Mouse (Mus musculus) heart, adult 2 months (tissue): Measurements from ENCODE around the gene Fcgrt. TPM values are rescaled to one million over a fixed set of nuclear protein-coding genes. Genes with fewer than 3 reads are reported as not detected.

Experiments used
- DNase-seq, 2 experiments: peaks; one replicate each; pipeline ENCODE4 v3.0.0; 2021
- H3K27ac ChIP-seq: fragments of 200-600 bp; 2 replicates; pipeline ENCODE4 v1.8.1; 2022
- H3K27me3 ChIP-seq: fragments of 200-500 bp; 2 replicates; pipeline ENCODE4 v1.6.1; 2012; ENCODE audit warnings: mild to moderate bottlenecking, low read length, inconsistent platforms, mixed read lengths; ENCODE audit not compliant: control insufficient read depth, insufficient read depth
- H3K36me3 ChIP-seq: fragments of 200-500 bp; 2 replicates; pipeline ENCODE4 v1.6.1; 2012; ENCODE audit warnings: low read length, inconsistent platforms; ENCODE audit not compliant: control insufficient read depth, insufficient read depth
- H3K4me1 ChIP-seq: fragments of 200-500 bp; 2 replicates; pipeline ENCODE4 v1.6.1; 2011; ENCODE audit warnings: low read length; ENCODE audit not compliant: control insufficient read depth, insufficient read depth
- H3K4me3 ChIP-seq: fragments of 200-600 bp; 2 replicates; pipeline ENCODE4 v1.8.1; 2022
- H3K79me2 ChIP-seq: fragments of 200-500 bp; replicated peaks from 2 replicates; pipeline ENCODE4 v1.6.1; 2012; ENCODE audit warnings: mild to moderate bottlenecking, inconsistent platforms, low read length, moderate library complexity, mixed read lengths; ENCODE audit not compliant: control insufficient read depth, insufficient read depth
- H3K9ac ChIP-seq: fragments of 200-500 bp; 2 replicates; pipeline ENCODE4 v1.6.1; 2012; ENCODE audit warnings: low read depth, mild to moderate bottlenecking, control low read depth, inconsistent platforms, low read length, mixed read lengths
- CTCF ChIP-seq: fragments of 200-600 bp; IDR thresholded peaks from 2 replicates; pipeline ENCODE4 v1.8.1; 2022; ENCODE audit warnings: antibody characterized with exemption, mild to moderate bottlenecking, moderate library complexity
- EP300 ChIP-seq: fragments of 200-500 bp; IDR thresholded peaks from 2 replicates; pipeline ENCODE4 v1.6.1; 2011; ENCODE audit warnings: low read depth, low read length, control low read depth; ENCODE audit not compliant: insufficient read depth
- POLR2A ChIP-seq: fragments of 200-500 bp; IDR thresholded peaks from 2 replicates; pipeline ENCODE4 v1.6.1; 2011; ENCODE audit warnings: mild to moderate bottlenecking, low read depth, low read length, control low read depth; ENCODE audit not compliant: insufficient read depth
- WGBS: fragments of 180-500 bp; shearing (Covaris S2); methylation state at CpG from one replicate; pipeline ENCODE4 v1.1.7; 2018; 5-methylcytosine and 5-hydroxymethylcytosine counted together
- intact Hi-C: fragments of 180-260 bp; cut with DNase I; formaldehyde crosslinking; loops from one replicate; pipeline ENCODE4 v1.15.1; 2025
- polyA plus RNA-seq: library from polyadenylated mRNA; depleted of rRNA; stranded (reverse); fragments of >200 nt; gene quantifications from 2 replicates; pipeline ENCODE4 v1.2.3, GENCODE M21; 2012
- total RNA-seq, 2 experiments: library from RNA; stranded (reverse); gene quantifications; 2 replicates each; pipeline ENCODE4 v1.2.3; 2021

Fcgrt gene
- total and polyA plus RNA-seq, 3 experiments: 60.3 to 82.8 (median 67.5) TPM

DNA sequence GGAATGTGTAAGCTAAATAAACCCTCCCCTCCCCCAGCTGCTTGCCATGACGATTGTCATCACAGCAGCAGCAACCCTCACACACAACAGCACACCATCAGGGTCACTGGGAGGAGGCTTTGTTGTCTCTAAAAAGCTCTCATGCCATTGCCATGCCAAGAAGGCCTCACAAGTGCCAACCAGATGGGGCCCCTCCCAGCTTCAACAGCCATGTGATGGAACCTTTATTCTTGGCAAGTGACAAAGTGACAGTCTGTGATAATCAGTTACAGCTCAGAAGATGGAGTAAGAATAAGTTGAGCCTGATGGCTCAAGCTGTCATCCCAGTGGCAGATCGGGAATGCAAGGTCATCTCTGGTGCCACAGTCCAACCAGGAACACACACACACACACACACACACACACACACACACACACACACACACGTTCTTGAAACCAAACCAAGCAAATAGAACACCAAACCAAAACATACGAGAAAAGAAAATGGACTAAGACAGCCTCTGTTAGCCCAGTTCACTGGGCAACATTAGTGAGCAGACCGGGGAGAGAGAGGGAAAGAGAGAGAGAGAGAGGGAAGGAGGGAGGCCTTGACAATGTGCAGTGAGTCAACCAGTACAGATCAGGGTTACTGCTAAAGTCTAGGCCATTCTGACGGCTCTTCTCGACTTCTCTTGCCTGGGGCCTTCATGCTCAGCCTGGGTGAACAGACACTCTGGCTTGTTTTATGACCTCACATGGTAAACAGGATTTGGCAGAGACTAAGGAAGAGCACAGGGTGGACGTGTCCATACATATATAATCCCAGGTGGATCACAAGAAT lies 36.5 kb upstream of the Fcgrt start:
- H3K36me3 ChIP-seq: no peaks in the 10 kb centered on the region
- WGBS: 72% methylated on average over 8 of the region's 8 CpGs
- TF ChIP-seq EP300: no peak
- no peak for TF ChIP-seq CTCF
- TF ChIP-seq POLR2A: no peak
- DNase-seq: no peak
- H3K4me1 ChIP-seq: peaks cover 3% of the 10 kb centered on the region
- H3K4me3 ChIP-seq: no peak overlapping the region
- no peaks in the 10 kb centered on the region for H3K79me2 ChIP-seq
- H3K27me3 ChIP-seq: no peaks in the 10 kb centered on the region
- H3K27ac ChIP-seq: peak overlapping the region; percentile 17
- no peak overlapping the region for H3K9ac ChIP-seq
- intact Hi-C loops: loop anchor here (5.0 kb wide), 1 partner anchor 158 kb away; no protein-coding TSS in a partner anchor

DNA sequence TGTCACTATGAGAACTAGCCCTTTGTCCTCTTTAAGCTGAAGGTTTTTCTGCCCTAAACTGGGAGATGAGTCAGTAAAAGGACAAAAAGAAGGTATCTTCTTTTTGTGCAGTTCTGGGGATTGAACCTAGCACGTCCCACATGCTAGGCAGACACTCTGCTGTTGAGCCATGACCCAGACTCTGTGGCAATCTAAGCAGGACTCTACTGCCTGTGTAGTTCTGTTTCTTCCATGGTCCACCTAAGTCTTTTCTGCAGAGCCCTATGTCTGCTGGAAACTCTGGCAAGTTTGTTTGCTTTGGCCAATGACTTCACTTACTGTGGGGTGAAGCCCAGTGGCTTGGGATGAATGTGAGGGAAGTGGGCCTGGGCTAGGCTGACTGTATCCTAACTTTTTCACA lies 34.8 kb upstream of the Fcgrt start:
- Histone ChIP-seq H3K4me3 (no peak overlapping the region), H3K4me1 (peaks cover 5% of the 10 kb centered on the region), H3K27ac (no peak overlapping the region), H3K9ac (no peak overlapping the region), H3K79me2 (no peaks in the 10 kb centered on the region), H3K27me3 (no peaks in the 10 kb centered on the region), H3K36me3 (no peaks in the 10 kb centered on the region)
- intact Hi-C loops: loop anchor here (5.0 kb wide), 1 partner anchor 156 kb away; no protein-coding TSS in a partner anchor
- DNase-seq: no peak
- whole genome bisulfite sequencing: 97% methylated on average over 1 of the region's 1 CpGs
- TF ChIP-seq POLR2A: no peak
- no peak for TF ChIP-seq CTCF
- TF ChIP-seq EP300: no peak

DNA sequence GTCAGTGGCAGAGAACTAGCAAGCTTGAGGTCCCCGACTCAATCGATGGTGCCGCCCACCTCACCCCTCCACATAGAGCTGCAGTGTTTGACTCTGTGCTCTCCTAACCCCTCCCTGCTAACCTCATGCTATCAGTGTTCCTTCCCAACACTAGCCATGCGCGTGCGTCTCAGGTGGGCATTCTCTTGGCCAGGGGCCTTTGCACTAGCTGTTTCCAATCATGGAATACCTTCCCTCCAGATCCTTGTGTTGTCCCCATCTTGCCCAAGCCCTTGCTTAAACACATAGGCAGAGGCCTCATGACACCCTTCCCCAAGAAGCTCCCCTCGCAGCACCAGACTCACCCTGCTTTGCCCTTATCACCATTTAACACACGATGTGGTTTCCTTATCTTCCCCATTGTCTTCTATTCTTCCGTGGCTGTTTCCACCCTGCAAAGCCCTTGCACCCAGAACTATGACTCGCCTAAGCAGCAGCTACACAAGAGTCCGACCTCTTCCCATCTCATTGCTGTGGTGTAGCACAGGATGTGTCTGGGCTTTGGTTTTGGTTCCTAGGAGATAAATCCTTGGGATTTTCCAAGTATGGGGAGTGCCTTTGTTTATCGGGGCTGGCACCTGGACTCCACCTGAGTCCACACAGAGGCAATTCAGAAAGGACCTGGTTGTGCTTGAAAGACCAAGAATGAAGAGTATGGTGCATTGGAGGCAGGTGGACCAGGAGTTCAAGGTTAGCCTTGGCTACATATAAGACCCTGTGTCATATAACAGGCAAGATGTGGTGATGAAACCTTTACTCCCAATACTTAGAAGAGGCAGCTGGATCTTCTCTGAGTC lies 33.7 kb upstream of the Fcgrt start:
- Histone ChIP-seq H3K27me3 (no peaks in the 10 kb centered on the region), H3K79me2 (no peaks in the 10 kb centered on the region), H3K27ac (no peak overlapping the region), H3K9ac (no peak overlapping the region), H3K4me3 (no peak overlapping the region), H3K36me3 (no peaks in the 10 kb centered on the region), H3K4me1 (peaks cover 5% of the 10 kb centered on the region)
- WGBS: 56% methylated on average over 12 of the region's 12 CpGs
- DNase-seq: no peak
- intact Hi-C loops: loop anchor here (5.0 kb wide), 1 partner anchor 155 kb away; no protein-coding TSS in a partner anchor
- no peak for TF ChIP-seq CTCF
- TF ChIP-seq POLR2A: no peak
- TF ChIP-seq EP300: no peak

DNA sequence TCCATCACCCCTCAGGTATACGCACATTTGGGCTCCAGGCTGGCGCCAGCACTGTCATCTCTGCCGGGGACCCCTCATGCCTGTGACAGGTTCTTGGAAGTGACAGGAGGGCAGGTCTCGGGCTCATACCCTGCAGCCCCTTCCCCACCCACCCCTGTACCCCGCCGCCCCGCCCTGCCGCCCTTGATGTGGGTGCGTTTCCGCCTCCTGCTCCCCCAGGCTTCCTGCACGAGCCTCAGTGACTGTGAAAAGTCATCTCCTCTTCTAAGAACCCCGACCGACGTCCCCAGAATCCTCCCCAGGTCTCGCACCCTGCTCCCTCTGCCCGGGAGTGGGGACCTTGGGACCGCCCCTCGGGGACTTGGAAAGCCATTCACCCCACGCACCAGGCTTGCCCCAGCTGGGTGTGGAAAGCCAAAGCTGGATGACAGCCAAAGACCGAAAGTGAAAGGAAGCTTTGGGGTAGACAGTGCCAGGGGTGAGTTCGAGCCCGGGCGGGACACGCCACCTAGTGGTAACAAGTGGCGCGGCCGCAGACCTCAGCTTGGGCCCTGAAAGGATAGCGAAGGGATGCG lies 32.4 kb upstream of the Fcgrt start, which contains the start of the genes Gm45713 and Flt3l:
Gm45713 (minus strand) TSS at position 239 of the 575 bp plus-strand sequence.
Flt3l (minus strand) TSS at position 440 of the 575 bp plus-strand sequence.
- Histone ChIP-seq H3K9ac (peak within 1 kb of the TSS; percentile 78), H3K79me2 (no peaks in the 10 kb centered on the region), H3K27ac (peak within 1 kb of the TSS; percentile 96), H3K4me1 (peaks cover 4% of the 10 kb centered on the region; the same call in 1 of the 2 replicates), H3K36me3 (no peaks in the 10 kb centered on the region), H3K4me3 (peak within 1 kb of the TSS; percentile 69), H3K27me3 (no peaks in the 10 kb centered on the region)
- WGBS: 2% methylated on average over 28 of the region's 29 CpGs
- intact Hi-C loops: loop anchor here (1.0 to 5.0 kb wide), 2 partner anchors 56 to 154 kb away; no protein-coding TSS in a partner anchor
- peak; percentile 94 to 95 for DNase-seq
- peak; percentile 87; the same call in 1 of the 2 replicates for TF ChIP-seq EP300
- no peak for TF ChIP-seq CTCF
- peak; percentile 59 for TF ChIP-seq POLR2A

DNA sequence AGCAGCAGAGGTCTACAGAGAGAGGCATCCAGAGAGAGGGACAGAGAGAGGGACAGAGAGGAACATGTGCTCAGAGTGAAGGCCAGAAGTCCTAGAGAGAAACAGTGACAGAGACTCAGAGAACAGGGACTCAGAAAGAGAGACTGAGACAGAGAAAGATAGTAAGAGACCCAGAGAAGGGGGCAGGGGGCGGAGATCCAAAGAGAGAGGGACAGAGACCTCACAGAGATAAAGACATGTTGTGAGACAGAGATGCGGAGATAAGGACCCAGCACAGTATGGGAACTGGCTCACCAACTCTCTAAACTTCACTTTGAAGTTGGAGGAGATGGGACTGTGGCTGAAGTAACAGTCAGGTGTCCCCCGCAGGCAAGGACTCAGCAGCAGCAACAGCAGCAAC lies 31.7 kb upstream of the Fcgrt start:
- H3K79me2 ChIP-seq: no peaks in the 10 kb centered on the region
- no peak for DNase-seq
- H3K4me3 ChIP-seq: peak overlapping the region; percentile 69
- no peaks in the 10 kb centered on the region for H3K36me3 ChIP-seq
- intact Hi-C loops: loop anchor here (5.0 kb wide), 1 partner anchor 153 kb away; no protein-coding TSS in a partner anchor
- peak overlapping the region; percentile 96 for H3K27ac ChIP-seq
- peaks cover 4% of the 10 kb centered on the region; the same call in 1 of the 2 replicates for H3K4me1 ChIP-seq
- WGBS: 74% methylated on average over 3 of the region's 3 CpGs
- peak overlapping the region; percentile 39 for H3K9ac ChIP-seq
- TF ChIP-seq CTCF (no peak), EP300 (no peak), POLR2A (no peak)
- H3K27me3 ChIP-seq: no peaks in the 10 kb centered on the region
